Mouse (Mus musculus) limb, embryonic 13.5 days (tissue): Measurements from ENCODE around the gene Ephb1. TPM values are rescaled to one million over a fixed set of nuclear protein-coding genes. Genes with fewer than 3 reads are reported as not detected.

Source experiments
- ATAC-seq: fragments of 200-750 bp; cut with Nextera tagmentation; 2 replicates; pipeline ENCODE4 v1.8.0; 2017; ENCODE audit warnings: low read depth, moderate number of reproducible peaks, moderate TSS enrichment; ENCODE audit not compliant: low FRiP score
- H3K27ac ChIP-seq: fragments of 300-500 bp; sonication (generic); 2 replicates; pipeline ENCODE4 v1.5.1; 2015; ENCODE audit warnings: inconsistent platforms, mild to moderate bottlenecking, moderate library complexity
- H3K27me3 ChIP-seq: fragments of 300-500 bp; sonication (generic); 2 replicates; pipeline ENCODE4 v1.6.1; 2015; ENCODE audit warnings: mild to moderate bottlenecking, inconsistent platforms
- H3K36me3 ChIP-seq: fragments of 300-500 bp; sonication (generic); 2 replicates; pipeline ENCODE4 v1.6.1; 2015; ENCODE audit warnings: inconsistent platforms, mild to moderate bottlenecking, moderate library complexity
- H3K4me1 ChIP-seq: fragments of 300-500 bp; sonication (generic); 2 replicates; pipeline ENCODE4 v1.6.1; 2015; ENCODE audit warnings: inconsistent platforms
- H3K4me2 ChIP-seq: fragments of 300-500 bp; sonication (generic); replicated peaks from 2 replicates; pipeline ENCODE4 v1.6.1; 2015; ENCODE audit warnings: inconsistent platforms, mild to moderate bottlenecking, moderate library complexity
- H3K4me3 ChIP-seq: fragments of 300-500 bp; sonication (generic); 2 replicates; pipeline ENCODE4 v1.5.1; 2015; ENCODE audit warnings: moderate library complexity, mild to moderate bottlenecking, inconsistent platforms
- H3K9ac ChIP-seq: fragments of 300-500 bp; sonication (generic); 2 replicates; pipeline ENCODE4 v1.6.1; 2015; ENCODE audit warnings: mild to moderate bottlenecking, inconsistent platforms
- H3K9me3 ChIP-seq: fragments of 300-500 bp; sonication (generic); 2 replicates; pipeline ENCODE4 v1.6.1; 2016; ENCODE audit warnings: inconsistent platforms
- WGBS: fragments of 180-500 bp; shearing (Covaris S2); methylation state at CpG from one replicate; pipeline ENCODE4 v1.1.7; 2015; 5-methylcytosine and 5-hydroxymethylcytosine counted together
- polyA plus RNA-seq: library from polyadenylated mRNA; unstranded; fragments of >200 nt; fragmentation: Nextera tagmentation; extraction: Ambion mirVana; gene quantifications from 2 replicates; pipeline ENCODE4 v1.2.1, GENCODE M21; 2015

Gene Ephb1
- polyA plus RNA-seq, 1 experiment from 2014 or later, result 4.2 TPM

- Histone ChIP-seq H3K9me3 (no peaks in the 10 kb centered on the region), H3K4me1 (peaks cover 3% of the 10 kb centered on the region), H3K27me3 (peaks cover 42% of the 10 kb centered on the region), H3K27ac (no peak overlapping the region), H3K4me2 (no peak overlapping the region), H3K36me3 (no peaks in the 10 kb centered on the region), H3K9ac (no peak overlapping the region), H3K4me3 (no peak overlapping the region)
- WGBS, result 16% methylated on average over 4 of the region's 4 CpGs
- ATAC-seq, result no peak
Measured at GRCm38 (mm10) chr9:102262100-102262501, 92.4 kb downstream of the Ephb1 start.

GRCm38 (mm10) chr9:102261511-102261910, 93.0 kb downstream of the Ephb1 start:
- H3K27me3 ChIP-seq, result peaks cover 42% of the 10 kb centered on the region
- WGBS, result 17% methylated on average over 9 of the region's 9 CpGs
- no peaks in the 10 kb centered on the region for H3K36me3 ChIP-seq
- no peak overlapping the region for H3K4me3 ChIP-seq
- no peak overlapping the region for H3K27ac ChIP-seq
- ATAC-seq, result no peak
- H3K4me2 ChIP-seq, result no peak overlapping the region
- H3K9ac ChIP-seq, result no peak overlapping the region
- H3K4me1 ChIP-seq, result no peaks in the 10 kb centered on the region
- no peaks in the 10 kb centered on the region for H3K9me3 ChIP-seq

GRCm38 (mm10) chr9:102256407-102256806, 98.1 kb downstream of the Ephb1 start:
- peaks cover 12% of the 10 kb centered on the region for H3K27me3 ChIP-seq
- H3K36me3 ChIP-seq, result no peaks in the 10 kb centered on the region
- WGBS, result 93% methylated on average over 5 of the region's 5 CpGs
- H3K27ac ChIP-seq, result no peak overlapping the region
- H3K4me1 ChIP-seq, result no peaks in the 10 kb centered on the region
- no peak overlapping the region for H3K9ac ChIP-seq
- no peak overlapping the region for H3K4me3 ChIP-seq
- no peak overlapping the region for H3K4me2 ChIP-seq
- H3K9me3 ChIP-seq, result no peaks in the 10 kb centered on the region
- ATAC-seq, result no peak

- Histone ChIP-seq H3K4me3 (no peak overlapping the region), H3K9me3 (no peaks in the 10 kb centered on the region), H3K4me2 (no peak overlapping the region), H3K36me3 (no peaks in the 10 kb centered on the region), H3K27me3 (peaks cover 6% of the 10 kb centered on the region; the same call in 1 of the 2 replicates), H3K4me1 (no peaks in the 10 kb centered on the region), H3K27ac (no peak overlapping the region), H3K9ac (no peak overlapping the region)
- ATAC-seq, result no peak
- 85% methylated on average over 6 of the region's 6 CpGs for WGBS
Measured at GRCm38 (mm10) chr9:102255803-102256202, 98.7 kb downstream of the Ephb1 start.

- Histone ChIP-seq H3K4me1 (no peaks in the 10 kb centered on the region), H3K27me3 (peaks cover 3% of the 10 kb centered on the region; the same call in 1 of the 2 replicates), H3K36me3 (no peaks in the 10 kb centered on the region), H3K4me3 (no peak overlapping the region), H3K9ac (no peak overlapping the region), H3K9me3 (no peaks in the 10 kb centered on the region), H3K4me2 (no peak overlapping the region), H3K27ac (no peak overlapping the region)
- ATAC-seq, result no peak
- WGBS, result 26% methylated on average over 9 of the region's 9 CpGs
Measured at GRCm38 (mm10) chr9:102249124-102249816, 105.2 kb downstream of the Ephb1 start.

- H3K4me2 ChIP-seq, result no peak overlapping the region
- H3K36me3 ChIP-seq, result no peaks in the 10 kb centered on the region
- H3K4me1 ChIP-seq, result no peaks in the 10 kb centered on the region
- WGBS, result 57% methylated on average over 7 of the region's 7 CpGs
- H3K27ac ChIP-seq, result no peak overlapping the region
- H3K27me3 ChIP-seq, result peaks cover 3% of the 10 kb centered on the region; the same call in 1 of the 2 replicates
- no peaks in the 10 kb centered on the region for H3K9me3 ChIP-seq
- H3K4me3 ChIP-seq, result no peak overlapping the region
- no peak overlapping the region for H3K9ac ChIP-seq
- ATAC-seq, result no peak
Measured at GRCm38 (mm10) chr9:102245551-102245950, 108.9 kb downstream of the Ephb1 start.

- WGBS, result 50% methylated on average over 7 of the region's 7 CpGs
- Histone ChIP-seq H3K9ac (no peak overlapping the region), H3K4me1 (no peaks in the 10 kb centered on the region), H3K36me3 (no peaks in the 10 kb centered on the region), H3K9me3 (no peaks in the 10 kb centered on the region), H3K27me3 (no peaks in the 10 kb centered on the region), H3K27ac (no peak overlapping the region), H3K4me2 (no peak overlapping the region), H3K4me3 (no peak overlapping the region)
- no peak for ATAC-seq
Measured at GRCm38 (mm10) chr9:102243296-102243695, 111.2 kb downstream of the Ephb1 start.

GRCm38 (mm10) chr9:102241546-102241945, 112.9 kb downstream of the Ephb1 start:
- Histone ChIP-seq H3K4me1 (no peaks in the 10 kb centered on the region), H3K27ac (no peak overlapping the region), H3K27me3 (no peaks in the 10 kb centered on the region), H3K4me3 (no peak overlapping the region), H3K4me2 (no peak overlapping the region), H3K9ac (no peak overlapping the region), H3K9me3 (no peaks in the 10 kb centered on the region), H3K36me3 (no peaks in the 10 kb centered on the region)
- ATAC-seq, result no peak
- 14% methylated on average over 2 of the region's 2 CpGs for WGBS

GRCm38 (mm10) chr9:102240215-102240614, 114.3 kb downstream of the Ephb1 start:
- Histone ChIP-seq H3K27ac (no peak overlapping the region), H3K4me3 (no peak overlapping the region), H3K27me3 (no peaks in the 10 kb centered on the region), H3K9ac (no peak overlapping the region), H3K36me3 (no peaks in the 10 kb centered on the region), H3K9me3 (no peaks in the 10 kb centered on the region), H3K4me1 (no peaks in the 10 kb centered on the region), H3K4me2 (no peak overlapping the region)
- WGBS, result 39% methylated on average over 4 of the region's 4 CpGs
- ATAC-seq, result no peak

- no peak overlapping the region for H3K4me2 ChIP-seq
Measured at GRCm38 (mm10) chr9:102235444-102235951, 119.0 kb downstream of the Ephb1 start.

GRCm38 (mm10) chr9:102231248-102231647, 123.2 kb downstream of the Ephb1 start:
- Histone ChIP-seq H3K4me3 (no peak overlapping the region), H3K27ac (no peak overlapping the region), H3K27me3 (no peaks in the 10 kb centered on the region), H3K9ac (no peak overlapping the region), H3K9me3 (no peaks in the 10 kb centered on the region), H3K4me1 (no peaks in the 10 kb centered on the region), H3K4me2 (no peak overlapping the region), H3K36me3 (no peaks in the 10 kb centered on the region)
- WGBS, result 59% methylated on average over 6 of the region's 6 CpGs
- no peak for ATAC-seq

More at GRCm38 (mm10) chr9:102235444-102235951, 119.0 kb downstream of the Ephb1 start:
- Histone ChIP-seq H3K27me3 (no peaks in the 10 kb centered on the region), H3K9me3 (no peaks in the 10 kb centered on the region), H3K4me3 (no peak overlapping the region), H3K4me1 (no peaks in the 10 kb centered on the region), H3K9ac (no peak overlapping the region), H3K36me3 (no peaks in the 10 kb centered on the region), H3K27ac (no peak overlapping the region)
- 68% methylated on average over 4 of the region's 4 CpGs for WGBS
- ATAC-seq, result no peak

GRCm38 (mm10) chr9:102216746-102217566, 137.5 kb downstream of the Ephb1 start:
- H3K27ac ChIP-seq, result no peak overlapping the region
- no peak overlapping the region for H3K4me2 ChIP-seq
- no peaks in the 10 kb centered on the region for H3K4me1 ChIP-seq
- no peaks in the 10 kb centered on the region for H3K27me3 ChIP-seq
- no peaks in the 10 kb centered on the region for H3K36me3 ChIP-seq
- no peak overlapping the region for H3K4me3 ChIP-seq
- H3K9ac ChIP-seq, result no peak overlapping the region
- no peak for ATAC-seq
- H3K9me3 ChIP-seq, result no peaks in the 10 kb centered on the region
- 51% methylated on average over 7 of the region's 7 CpGs for WGBS
